Mouse (Mus musculus) MEL (cell line): ENCODE measurements around the gene Gpnmb.

Source experiments
- CHD1 ChIP-seq: IDR thresholded peaks from 2 replicates; pipeline ENCODE4 v1.6.1; 2012; ENCODE audit warnings: low read depth, mild to moderate bottlenecking, inconsistent platforms, low read length, improper control_type of control experiment
- CHD2 ChIP-seq: IDR thresholded peaks from 2 replicates; pipeline ENCODE4 v1.6.1; 2011; ENCODE audit warnings: low read length, improper control_type of control experiment
- CTCF ChIP-seq, 3 experiments: IDR thresholded peaks in 2 of 3; conservative IDR thresholded peaks in 1 of 3; 2 replicates each; pipeline ENCODE4 v1.5.1; 2011 to 2012; ENCODE audit warnings: low read length in 3 of 3, low read depth in 2 of 3, mild to moderate bottlenecking in 2 of 3, improper control_type of control experiment in 1 of 3, inconsistent platforms in 1 of 3, mixed read lengths in 1 of 3, moderate library complexity in 1 of 3; ENCODE audit not compliant: control insufficient read depth in 1 of 3, insufficient read depth in 1 of 3, poor library complexity in 1 of 3, severe bottlenecking in 1 of 3
- GABPA ChIP-seq: IDR thresholded peaks from 2 replicates; pipeline ENCODE4 v1.6.1; 2012; ENCODE audit warnings: low read depth, mild to moderate bottlenecking, inconsistent platforms, low read length, improper control_type of control experiment, moderate library complexity
- MAFK ChIP-seq: IDR thresholded peaks from 2 replicates; pipeline ENCODE4 v1.6.1; 2011; ENCODE audit warnings: low read depth, mild to moderate bottlenecking, low read length, improper control_type of control experiment, borderline replicate concordance
- MYC ChIP-seq: IDR thresholded peaks from 2 replicates; pipeline ENCODE4 v1.6.1; 2011; ENCODE audit warnings: low read depth, mild to moderate bottlenecking, low read length, improper control_type of control experiment, moderate library complexity
- NELFE ChIP-seq: IDR thresholded peaks from 2 replicates; pipeline ENCODE4 v1.6.1; 2011; ENCODE audit warnings: low read depth, low read length, improper control_type of control experiment
- POLR2A ChIP-seq, 2 experiments: IDR thresholded peaks; 2 replicates each; pipeline ENCODE4 v1.6.1; 2011 to 2012; ENCODE audit warnings: low read length in 2 of 2, mild to moderate bottlenecking in 2 of 2, control low read depth in 1 of 2, improper control_type of control experiment in 1 of 2, low read depth in 1 of 2, moderate library complexity in 1 of 2; ENCODE audit not compliant: control insufficient read depth in 1 of 2, insufficient read depth in 1 of 2, poor library complexity in 1 of 2
- USF1 ChIP-seq: IDR thresholded peaks from 2 replicates; pipeline ENCODE4 v1.6.1; 2014; ENCODE audit warnings: low read depth, mild to moderate bottlenecking, inconsistent platforms, low read length, improper control_type of control experiment, moderate library complexity
- ZC3H11A ChIP-seq: IDR thresholded peaks from 2 replicates; pipeline ENCODE4 v1.6.1; 2012; ENCODE audit warnings: low read depth, mild to moderate bottlenecking, inconsistent platforms, low read length, improper control_type of control experiment
- ZMIZ1 ChIP-seq: IDR thresholded peaks from 2 replicates; pipeline ENCODE4 v1.6.1; 2012; ENCODE audit warnings: low read depth, mild to moderate bottlenecking, inconsistent platforms, low read length, improper control_type of control experiment, moderate library complexity

- TF ChIP-seq CHD2 (no peak), GABPA (no peak), CTCF (IDR thresholded peaks at IDR 0.05 in 2 of 3, conservative IDR thresholded peaks at IDR 0.05 in 1 of 3; ENCODE audit: control insufficient read depth in 1 of 3, insufficient read depth in 1 of 3, low read depth in 2 of 3, low read length in 3 of 3, poor library complexity in 1 of 3, severe bottlenecking in 1 of 3) (no peak), NELFE (no peak), ZMIZ1 (no peak), POLR2A (IDR thresholded peaks at IDR 0.05; ENCODE audit: control insufficient read depth in 1 of 2, insufficient read depth in 1 of 2, low read depth in 1 of 2, low read length in 2 of 2, poor library complexity in 1 of 2) (no peak), ZC3H11A (no peak), MAFK (no peak), CHD1 (no peak), MYC (no peak), USF1 (no peak)
These were observed 46.7 kb downstream of the Gpnmb start for GRCm38 (mm10) chr6:49083008-49083407.
